Mouse (Mus musculus) neural tube, embryonic 12.5 days (tissue): ENCODE measurements around the gene Rnf213. TPM values are rescaled to one million over a fixed set of nuclear protein-coding genes. Genes with fewer than 3 reads are reported as not detected.
A peak's percentile ranks its signal among the peaks of the same experiment; 100 is the strongest.
"Not testable (repeated sequence)": the region's sequence is repeated elsewhere in the genome, so short reads cannot be mapped to it uniquely, and the experiment has no call there.

Experiments
- ATAC-seq: fragments of 200-750 bp; cut with Nextera tagmentation; 2 replicates; pipeline ENCODE4 v1.8.0; 2017; ENCODE audit warnings: low read depth, mild to moderate bottlenecking, moderate TSS enrichment, moderate library complexity; ENCODE audit not compliant: low FRiP score
- H3K27ac ChIP-seq: fragments of 300-500 bp; sonication (generic); 2 replicates; pipeline ENCODE4 v1.5.1; 2016
- H3K27me3 ChIP-seq: fragments of 300-500 bp; sonication (generic); replicated peaks from 2 replicates; pipeline ENCODE4 v1.6.1; 2016; ENCODE audit warnings: mild to moderate bottlenecking
- H3K36me3 ChIP-seq: fragments of 300-500 bp; sonication (generic); 2 replicates; pipeline ENCODE4 v1.6.1; 2016; ENCODE audit warnings: mild to moderate bottlenecking
- H3K4me1 ChIP-seq: fragments of 300-500 bp; sonication (generic); 2 replicates; pipeline ENCODE4 v1.6.1; 2016
- H3K4me2 ChIP-seq: fragments of 300-500 bp; sonication (generic); replicated peaks from 2 replicates; pipeline ENCODE4 v1.6.1; 2016; ENCODE audit warnings: mild to moderate bottlenecking
- H3K4me3 ChIP-seq: fragments of 300-500 bp; sonication (generic); 2 replicates; pipeline ENCODE4 v1.5.1; 2016
- H3K9ac ChIP-seq: fragments of 300-500 bp; sonication (generic); 2 replicates; pipeline ENCODE4 v1.6.1; 2016; ENCODE audit warnings: mild to moderate bottlenecking
- H3K9me3 ChIP-seq: fragments of 300-500 bp; sonication (generic); 2 replicates; pipeline ENCODE4 v1.6.1; 2016; ENCODE audit warnings: mild to moderate bottlenecking
- WGBS: fragments of 180-500 bp; shearing (Covaris S2); methylation state at CpG from one replicate; pipeline ENCODE4 v1.1.7; 2016; 5-methylcytosine and 5-hydroxymethylcytosine counted together
- polyA plus RNA-seq: library from polyadenylated mRNA; unstranded; fragments of >200 nt; fragmentation: Nextera tagmentation; extraction: Ambion mirVana; gene quantifications from 2 replicates; pipeline ENCODE4 v1.2.1, GENCODE M21; 2016

Gene Rnf213
- polyA plus RNA-seq, 1 experiment from 2014 or later, result 1.6 TPM

- Histone ChIP-seq H3K9ac (no peak overlapping the region), H3K27ac (no peak overlapping the region), H3K36me3 (peaks cover 17% of the 10 kb centered on the region), H3K4me2 (no peak overlapping the region), H3K9me3 (no peaks in the 10 kb centered on the region), H3K4me1 (no peaks in the 10 kb centered on the region), H3K27me3 (no peaks in the 10 kb centered on the region), H3K4me3 (no peak overlapping the region)
- no peak for ATAC-seq
- 84% methylated on average over 6 of the region's 6 CpGs for WGBS
These were observed 17.5 kb upstream of the Rnf213 start for GRCm38 (mm10) chr11:119375425-119375824.

- Histone ChIP-seq H3K27ac (no peak overlapping the region), H3K36me3 (peaks cover 17% of the 10 kb centered on the region), H3K27me3 (no peaks in the 10 kb centered on the region), H3K9me3 (no peaks in the 10 kb centered on the region), H3K4me3 (no peak overlapping the region), H3K9ac (no peak overlapping the region), H3K4me2 (no peak overlapping the region), H3K4me1 (no peaks in the 10 kb centered on the region)
- ATAC-seq, result no peak
- 92% methylated on average over 11 of the region's 11 CpGs for WGBS
These were observed 15.6 kb upstream of the Rnf213 start for GRCm38 (mm10) chr11:119377326-119377725.

- Histone ChIP-seq H3K27me3 (no peaks in the 10 kb centered on the region), H3K27ac (no peak overlapping the region)
These were observed 14.3 kb upstream of the Rnf213 start for GRCm38 (mm10) chr11:119378551-119378950.

GRCm38 (mm10) chr11:119381631-119382337 is 11.1 kb upstream of the Rnf213 start:
- Histone ChIP-seq H3K9ac (no peak overlapping the region), H3K4me1 (no peaks in the 10 kb centered on the region), H3K4me3 (no peak overlapping the region), H3K27ac (no peak overlapping the region), H3K27me3 (no peaks in the 10 kb centered on the region), H3K36me3 (peaks cover 17% of the 10 kb centered on the region), H3K4me2 (no peak overlapping the region), H3K9me3 (no peaks in the 10 kb centered on the region)
- 89% methylated on average over 9 of the region's 9 CpGs for WGBS
- ATAC-seq, result no peak

More at GRCm38 (mm10) chr11:119378551-119378950, 14.3 kb upstream of the Rnf213 start:
- Histone ChIP-seq H3K9me3 (no peaks in the 10 kb centered on the region), H3K4me2 (no peak overlapping the region), H3K9ac (no peak overlapping the region), H3K4me1 (no peaks in the 10 kb centered on the region), H3K4me3 (no peak overlapping the region), H3K36me3 (peaks cover 17% of the 10 kb centered on the region)
- 94% methylated on average over 1 of the region's 1 CpGs for WGBS
- ATAC-seq, result no peak

GRCm38 (mm10) chr11:119382338-119382850 is 10.5 kb upstream of the Rnf213 start:
- Histone ChIP-seq H3K9ac (no peak overlapping the region), H3K27me3 (no peaks in the 10 kb centered on the region), H3K4me3 (no peak overlapping the region), H3K4me1 (no peaks in the 10 kb centered on the region), H3K27ac (no peak overlapping the region), H3K4me2 (no peak overlapping the region), H3K36me3 (peaks cover 13% of the 10 kb centered on the region), H3K9me3 (no peaks in the 10 kb centered on the region)
- ATAC-seq, result no peak
- WGBS, result 79% methylated on average over 6 of the region's 6 CpGs

- H3K4me2 ChIP-seq, result no peak overlapping the region
- H3K9me3 ChIP-seq, result no peaks in the 10 kb centered on the region
- no peak for ATAC-seq
- 80% methylated on average over 4 of the region's 4 CpGs for WGBS
- H3K27me3 ChIP-seq, result peaks cover 20% of the 10 kb centered on the region
- no peak overlapping the region for H3K4me3 ChIP-seq
- H3K27ac ChIP-seq, result no peak overlapping the region
- H3K9ac ChIP-seq, result no peak overlapping the region
- peaks cover 5% of the 10 kb centered on the region for H3K4me1 ChIP-seq
- H3K36me3 ChIP-seq, result peaks cover 5% of the 10 kb centered on the region; the same call in 1 of the 2 replicates
These were observed 8.0 kb upstream of the Rnf213 start for GRCm38 (mm10) chr11:119384904-119385303.

- Histone ChIP-seq H3K36me3 (no peaks in the 10 kb centered on the region), H3K4me1 (peaks cover 15% of the 10 kb centered on the region), H3K27me3 (peaks cover 34% of the 10 kb centered on the region), H3K4me2 (no peak overlapping the region), H3K9me3 (no peaks in the 10 kb centered on the region), H3K9ac (no peak overlapping the region), H3K4me3 (no peak overlapping the region), H3K27ac (no peak overlapping the region)
- no peak for ATAC-seq
- 94% methylated on average over 5 of the region's 5 CpGs for WGBS
These were observed 6.6 kb upstream of the Rnf213 start for GRCm38 (mm10) chr11:119386306-119386705.

- WGBS, result 30% methylated on average over 3 of the region's 3 CpGs
These were observed 5.6 kb upstream of the Rnf213 start for GRCm38 (mm10) chr11:119387273-119387672.

GRCm38 (mm10) chr11:119389851-119390270 is 3.0 kb upstream of the Rnf213 start:
- Histone ChIP-seq H3K27me3 (peaks cover 67% of the 10 kb centered on the region), H3K9me3 (no peaks in the 10 kb centered on the region)
- peak; percentile 35; the same call in 1 of the 2 replicates for ATAC-seq

More at GRCm38 (mm10) chr11:119387273-119387672, 5.6 kb upstream of the Rnf213 start:
- Histone ChIP-seq H3K4me1 (peaks cover 15% of the 10 kb centered on the region), H3K27me3 (peaks cover 44% of the 10 kb centered on the region)
- not testable (repeated sequence) for H3K27ac ChIP-seq, H3K4me3 ChIP-seq, H3K4me2 ChIP-seq, H3K9ac ChIP-seq, H3K9me3 ChIP-seq, H3K36me3 ChIP-seq, ATAC-seq

GRCm38 (mm10) chr11:119390271-119391231 is 2.3 kb upstream of the Rnf213 start:
- Histone ChIP-seq H3K4me1 (peaks cover 25% of the 10 kb centered on the region), H3K9me3 (no peaks in the 10 kb centered on the region), H3K4me3 (peak overlapping the region; percentile 55), H3K27me3 (peaks cover 74% of the 10 kb centered on the region), H3K4me2 (peak overlapping the region; percentile 99), H3K36me3 (no peaks in the 10 kb centered on the region), H3K9ac (peak overlapping the region; percentile 44), H3K27ac (no peak overlapping the region)
- 2% methylated on average over 53 of the region's 53 CpGs for WGBS
- ATAC-seq, result no peak

More at GRCm38 (mm10) chr11:119389851-119390270, 3.0 kb upstream of the Rnf213 start:
- Histone ChIP-seq H3K9ac (peak overlapping the region; percentile 44), H3K4me2 (peak overlapping the region; percentile 99), H3K4me1 (peaks cover 25% of the 10 kb centered on the region), H3K27ac (no peak overlapping the region), H3K36me3 (no peaks in the 10 kb centered on the region), H3K4me3 (peak overlapping the region; percentile 55)
- under 1% methylated on average over 35 of the region's 35 CpGs for WGBS

GRCm38 (mm10) chr11:119391386-119392000 is 1.4 kb upstream of the Rnf213 start:
- Histone ChIP-seq H3K4me1 (peaks cover 25% of the 10 kb centered on the region), H3K36me3 (no peaks in the 10 kb centered on the region), H3K27me3 (peaks cover 82% of the 10 kb centered on the region), H3K9me3 (no peaks in the 10 kb centered on the region), H3K4me2 (peak overlapping the region; percentile 75; the same call in 1 of the 2 replicates), H3K27ac (no peak overlapping the region), H3K9ac (no peak overlapping the region), H3K4me3 (no peak overlapping the region)
- no peak for ATAC-seq
- WGBS, result 36% methylated on average over 7 of the region's 7 CpGs
